Mouse (Mus musculus) hindbrain, embryonic 12.5 days (tissue): ENCODE results near the gene Pdzd2. TPM values are rescaled to one million over a fixed set of nuclear protein-coding genes. Genes with fewer than 3 reads are reported as not detected.

Experiments
- ATAC-seq: fragments of 200-750 bp; cut with Nextera tagmentation; 2 replicates; pipeline ENCODE4 v1.8.0; 2017; ENCODE audit warnings: moderate TSS enrichment; ENCODE audit not compliant: low FRiP score
- H3K27ac ChIP-seq: fragments of 300-500 bp; sonication (generic); 2 replicates; pipeline ENCODE4 v1.5.1; 2016; ENCODE audit warnings: mild to moderate bottlenecking
- H3K27me3 ChIP-seq: fragments of 300-500 bp; sonication (generic); 2 replicates; pipeline ENCODE4 v1.6.1; 2016; ENCODE audit warnings: mild to moderate bottlenecking
- H3K36me3 ChIP-seq: fragments of 300-500 bp; sonication (generic); 2 replicates; pipeline ENCODE4 v1.6.1; 2016; ENCODE audit warnings: mild to moderate bottlenecking
- H3K4me1 ChIP-seq: fragments of 300-500 bp; sonication (generic); 2 replicates; pipeline ENCODE4 v1.6.1; 2016
- H3K4me2 ChIP-seq: fragments of 300-500 bp; sonication (generic); replicated peaks from 2 replicates; pipeline ENCODE4 v1.6.1; 2016; ENCODE audit warnings: mild to moderate bottlenecking
- H3K4me3 ChIP-seq: fragments of 300-500 bp; sonication (generic); 2 replicates; pipeline ENCODE4 v1.5.1; 2016; ENCODE audit warnings: mild to moderate bottlenecking
- H3K9ac ChIP-seq: fragments of 300-500 bp; sonication (generic); 2 replicates; pipeline ENCODE4 v1.6.1; 2016; ENCODE audit warnings: mild to moderate bottlenecking, moderate library complexity
- H3K9me3 ChIP-seq: fragments of 300-500 bp; sonication (generic); replicated peaks from 2 replicates; pipeline ENCODE4 v1.6.1; 2016; ENCODE audit warnings: mild to moderate bottlenecking
- WGBS: fragments of 180-500 bp; shearing (Covaris S2); methylation state at CpG from one replicate; pipeline ENCODE4 v1.1.7; 2016; 5-methylcytosine and 5-hydroxymethylcytosine counted together
- polyA plus RNA-seq: library from polyadenylated mRNA; unstranded; fragments of >200 nt; fragmentation: Nextera tagmentation; extraction: Ambion mirVana; gene quantifications from 2 replicates; pipeline ENCODE4 v1.2.1, GENCODE M21; 2016

Gene Pdzd2
- polyA plus RNA-seq, 1 experiment from 2014 or later, result 8.7 TPM

- Histone ChIP-seq H3K27ac (no peak overlapping the region), H3K4me2 (no peak overlapping the region), H3K36me3 (no peaks in the 10 kb centered on the region), H3K4me1 (no peaks in the 10 kb centered on the region), H3K27me3 (no peaks in the 10 kb centered on the region), H3K4me3 (no peak overlapping the region), H3K9me3 (no peaks in the 10 kb centered on the region), H3K9ac (no peak overlapping the region)
- 76% methylated on average over 6 of the region's 6 CpGs for WGBS
- ATAC-seq, result no peak
These were observed 17.8 kb downstream of the Pdzd2 start for GRCm38 (mm10) chr15:12721684-12722500.

- Histone ChIP-seq H3K27me3 (no peaks in the 10 kb centered on the region), H3K9ac (no peak overlapping the region), H3K4me1 (no peaks in the 10 kb centered on the region), H3K27ac (no peak overlapping the region), H3K4me3 (no peak overlapping the region), H3K36me3 (no peaks in the 10 kb centered on the region), H3K9me3 (no peaks in the 10 kb centered on the region), H3K4me2 (no peak overlapping the region)
- no peak; the same call in 1 of the 2 replicates for ATAC-seq
- WGBS, result 81% methylated on average over 14 of the region's 14 CpGs
These were observed 20.9 kb downstream of the Pdzd2 start for GRCm38 (mm10) chr15:12718819-12719218.

GRCm38 (mm10) chr15:12717410-12717809, 22.3 kb downstream of the Pdzd2 start:
- Histone ChIP-seq H3K36me3 (no peaks in the 10 kb centered on the region), H3K4me3 (no peak overlapping the region), H3K4me1 (no peaks in the 10 kb centered on the region), H3K9ac (no peak overlapping the region), H3K4me2 (no peak overlapping the region), H3K27me3 (no peaks in the 10 kb centered on the region), H3K9me3 (no peaks in the 10 kb centered on the region), H3K27ac (no peak overlapping the region)
- WGBS, result 91% methylated on average over 3 of the region's 3 CpGs
- ATAC-seq, result no peak

GRCm38 (mm10) chr15:12716881-12717280, 22.8 kb downstream of the Pdzd2 start:
- no peak overlapping the region for H3K4me3 ChIP-seq
- H3K27me3 ChIP-seq, result no peaks in the 10 kb centered on the region
- no peak for ATAC-seq
- no peak overlapping the region for H3K9ac ChIP-seq
- no peaks in the 10 kb centered on the region for H3K4me1 ChIP-seq
- H3K4me2 ChIP-seq, result no peak overlapping the region
- WGBS, result 80% methylated on average over 8 of the region's 8 CpGs
- no peaks in the 10 kb centered on the region for H3K9me3 ChIP-seq
- H3K36me3 ChIP-seq, result no peaks in the 10 kb centered on the region
- H3K27ac ChIP-seq, result no peak overlapping the region

- ATAC-seq, result no peak
- Histone ChIP-seq H3K27ac (no peak overlapping the region), H3K36me3 (no peaks in the 10 kb centered on the region), H3K4me1 (no peaks in the 10 kb centered on the region), H3K4me3 (no peak overlapping the region), H3K27me3 (no peaks in the 10 kb centered on the region), H3K4me2 (no peak overlapping the region), H3K9me3 (no peaks in the 10 kb centered on the region), H3K9ac (no peak overlapping the region)
- WGBS, result 85% methylated on average over 2 of the region's 2 CpGs
These were observed 25.4 kb downstream of the Pdzd2 start for GRCm38 (mm10) chr15:12714322-12714721.

- ATAC-seq, result no peak
- Histone ChIP-seq H3K27me3 (no peaks in the 10 kb centered on the region), H3K27ac (no peak overlapping the region), H3K9ac (no peak overlapping the region), H3K36me3 (no peaks in the 10 kb centered on the region), H3K4me2 (no peak overlapping the region), H3K4me3 (no peak overlapping the region), H3K9me3 (no peaks in the 10 kb centered on the region), H3K4me1 (0 out of 2 replicates have a peak, but pooled peaks cover 5% of the 10 kb centered on the region)
- WGBS, result 86% methylated on average over 2 of the region's 2 CpGs
These were observed 26.5 kb downstream of the Pdzd2 start for GRCm38 (mm10) chr15:12713216-12713615.

GRCm38 (mm10) chr15:12710036-12710435, 29.7 kb downstream of the Pdzd2 start:
- H3K36me3 ChIP-seq, result no peaks in the 10 kb centered on the region
- H3K4me1 ChIP-seq, result 0 out of 2 replicates have a peak, but pooled peaks cover 5% of the 10 kb centered on the region
- no peak overlapping the region for H3K9ac ChIP-seq
- no peaks in the 10 kb centered on the region for H3K9me3 ChIP-seq
- no peak overlapping the region for H3K4me2 ChIP-seq
- H3K27me3 ChIP-seq, result no peaks in the 10 kb centered on the region
- H3K27ac ChIP-seq, result no peak overlapping the region
- H3K4me3 ChIP-seq, result no peak overlapping the region
- WGBS, result 95% methylated on average over 3 of the region's 3 CpGs
- no peak for ATAC-seq

GRCm38 (mm10) chr15:12708297-12708696, 31.4 kb downstream of the Pdzd2 start:
- H3K9me3 ChIP-seq, result no peaks in the 10 kb centered on the region
- ATAC-seq, result no peak
- WGBS, result 0% methylated on average over 1 of the region's 1 CpGs

GRCm38 (mm10) chr15:12706902-12707301, 32.8 kb downstream of the Pdzd2 start:
- Histone ChIP-seq H3K9me3 (no peaks in the 10 kb centered on the region), H3K4me3 (no peak overlapping the region), H3K27ac (no peak overlapping the region), H3K4me2 (no peak overlapping the region), H3K4me1 (0 out of 2 replicates have a peak, but pooled peaks cover 5% of the 10 kb centered on the region), H3K36me3 (no peaks in the 10 kb centered on the region), H3K27me3 (no peaks in the 10 kb centered on the region), H3K9ac (no peak overlapping the region)
- WGBS, result 73% methylated on average over 3 of the region's 3 CpGs
- ATAC-seq, result no peak

More at GRCm38 (mm10) chr15:12708297-12708696, 31.4 kb downstream of the Pdzd2 start:
- Histone ChIP-seq H3K27ac (no peak overlapping the region), H3K4me2 (no peak overlapping the region), H3K27me3 (no peaks in the 10 kb centered on the region), H3K9ac (no peak overlapping the region), H3K36me3 (no peaks in the 10 kb centered on the region), H3K4me3 (no peak overlapping the region), H3K4me1 (0 out of 2 replicates have a peak, but pooled peaks cover 5% of the 10 kb centered on the region)

GRCm38 (mm10) chr15:12700367-12700766, 39.4 kb downstream of the Pdzd2 start:
- Histone ChIP-seq H3K36me3 (no peaks in the 10 kb centered on the region), H3K4me3 (no peak overlapping the region), H3K9me3 (no peaks in the 10 kb centered on the region), H3K9ac (no peak overlapping the region), H3K4me2 (no peak overlapping the region), H3K27ac (no peak overlapping the region), H3K4me1 (0 out of 2 replicates have a peak, but pooled peaks cover 10% of the 10 kb centered on the region), H3K27me3 (no peaks in the 10 kb centered on the region)
- ATAC-seq, result no peak
- 48% methylated on average over 9 of the region's 9 CpGs for WGBS

- 45% methylated on average over 7 of the region's 7 CpGs for WGBS
- Histone ChIP-seq H3K4me1 (0 out of 2 replicates have a peak, but pooled peaks cover 10% of the 10 kb centered on the region), H3K9me3 (no peaks in the 10 kb centered on the region), H3K4me2 (no peak overlapping the region), H3K9ac (no peak overlapping the region), H3K27ac (no peak overlapping the region), H3K4me3 (no peak overlapping the region), H3K36me3 (no peaks in the 10 kb centered on the region), H3K27me3 (no peaks in the 10 kb centered on the region)
- ATAC-seq, result no peak
These were observed 42.0 kb downstream of the Pdzd2 start for GRCm38 (mm10) chr15:12697741-12698140.

GRCm38 (mm10) chr15:12696889-12697288, 42.8 kb downstream of the Pdzd2 start:
- H3K4me1 ChIP-seq, result 0 out of 2 replicates have a peak, but pooled peaks cover 10% of the 10 kb centered on the region
- no peak overlapping the region for H3K27ac ChIP-seq
- H3K27me3 ChIP-seq, result no peaks in the 10 kb centered on the region
- no peak overlapping the region for H3K4me3 ChIP-seq
- no peak overlapping the region for H3K4me2 ChIP-seq
- H3K9me3 ChIP-seq, result no peaks in the 10 kb centered on the region
- 38% methylated on average over 8 of the region's 8 CpGs for WGBS
- no peak for ATAC-seq
- no peaks in the 10 kb centered on the region for H3K36me3 ChIP-seq
- no peak overlapping the region for H3K9ac ChIP-seq
